9 mouse cellular contexts compared by ENCODE assay signal in the genomic region with DNA sequence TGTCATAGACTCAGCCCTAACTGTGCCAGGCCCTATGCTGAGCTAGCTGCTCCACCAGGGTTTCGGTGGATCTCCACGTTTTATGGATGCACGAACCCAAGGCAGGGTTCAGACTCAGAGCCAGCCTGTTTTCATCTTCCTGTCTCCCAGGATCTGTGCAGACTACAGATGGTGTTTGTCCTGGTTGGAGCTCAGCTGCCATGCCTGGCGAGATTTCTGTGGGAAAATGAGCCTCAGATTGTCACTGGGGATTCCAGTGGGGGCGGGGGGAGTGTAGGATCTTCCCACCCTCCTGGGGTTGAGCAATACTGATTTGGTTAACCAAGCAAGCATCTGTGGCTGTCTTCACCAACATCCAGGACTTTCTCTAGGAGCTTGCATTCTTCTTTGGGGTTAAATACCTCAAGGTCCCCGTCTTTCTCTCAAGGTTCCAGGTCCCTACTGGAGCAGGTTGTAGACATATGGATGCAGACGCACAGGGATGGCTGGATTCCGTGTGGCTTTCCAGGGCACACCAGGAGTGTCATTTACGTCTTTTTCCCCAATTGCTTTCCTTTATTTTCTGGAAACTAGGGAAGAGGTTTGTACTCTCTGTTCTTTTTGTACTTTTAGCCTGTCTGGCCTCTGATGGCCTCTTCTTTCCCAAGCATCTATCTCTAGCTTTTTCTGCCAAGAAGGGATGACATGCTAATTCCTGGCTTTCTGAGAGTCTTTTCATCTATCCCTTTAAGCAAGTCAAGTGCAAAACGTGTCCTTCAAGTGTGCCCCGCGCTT. TPM values are rescaled to one million over a fixed set of nuclear protein-coding genes. Genes with fewer than 3 reads are reported as not detected.
A peak's percentile ranks its signal among the peaks of the same experiment; 100 is the strongest.
DNase-seq lines count a peak whose midpoint lies in the region; ATAC-seq and TF ChIP-seq lines count a peak whose summit lies in the region.
"Had no signal": no experiment of that assay in that cellular context is flagged by ENCODE, and none has a peak within 500 bp of the region (broad histone marks: within the 10 kb centered on the region; RNA-seq: fewer than 3 reads in every experiment).

No protein-coding gene starts in this region.

- no peaks in the 10 kb centered on the region for H3K27me3 ChIP-seq in lung, postnatal 0 days (replicated peaks; ENCODE audit: insufficient read depth, low read length)
- H3K27me3 ChIP-seq: hindbrain, embryonic 15.5 days had no signal

- TF ChIP-seq EP300 in lung, postnatal 0 days (IDR thresholded peaks at IDR 0.05): no peak

- DNase-seq in lung, adult 18-20 months: peak; percentile 24 to 43
- no peak for DNase-seq in lung, postnatal 0 days (ENCODE audit: low spot score)
- DNase-seq in frontal cortex, adult 2 months (ENCODE audit: extremely low spot score in 1 of 2, low spot score in 1 of 2): peak; percentile 16 to 57
- DNase-seq in heart, adult 9 months (ENCODE audit: low spot score in 2 of 2): peak; percentile 82 to 89
- DNase-seq in right cerebral cortex, postnatal 10 days (ENCODE audit: low spot score in 2 of 2): peak; percentile 42 to 44
- no peak for DNase-seq in thymus, postnatal 0 days (ENCODE audit: low spot score)
- DNase-seq: cerebellum, adult 2 months had no signal

- no peak for TF ChIP-seq CTCF in lung, postnatal 0 days (IDR thresholded peaks at IDR 0.05)

- no peak overlapping the region for H3K27ac ChIP-seq in lung, postnatal 0 days (ENCODE audit: low read length)
- H3K27ac ChIP-seq: hindbrain, embryonic 15.5 days had no signal

- no peak overlapping the region for H3K9ac ChIP-seq in lung, postnatal 0 days (replicated peaks; ENCODE audit: low read depth)
- H3K9ac ChIP-seq: hindbrain, embryonic 15.5 days had no signal

- no peaks in the 10 kb centered on the region for H3K4me1 ChIP-seq in lung, postnatal 0 days (ENCODE audit: insufficient read depth, low read depth, low read length)
- H3K4me1 ChIP-seq: hindbrain, embryonic 15.5 days had no signal

- no peaks in the 10 kb centered on the region for H3K9me3 ChIP-seq in lung, postnatal 0 days (ENCODE audit: low read length)
- H3K9me3 ChIP-seq: hindbrain, embryonic 15.5 days had no signal

- no peak overlapping the region for H3K4me2 ChIP-seq in lung, postnatal 0 days (replicated peaks; ENCODE audit: low read depth, low read length)
- H3K4me2 ChIP-seq: hindbrain, embryonic 15.5 days had no signal

- H3K4me3 ChIP-seq in lung, postnatal 0 days (ENCODE audit: low read depth, low read length): no peak overlapping the region
- H3K4me3 ChIP-seq: hindbrain, embryonic 15.5 days had no signal

- ATAC-seq in lung, postnatal 0 days: no peak
- ATAC-seq in activated CD4-positive, CD25-positive, alpha-beta regulatory T cell, adult 4 months: no peak

- 80% methylated on average over 12 of the region's 12 CpGs for WGBS in lung, postnatal 0 days

- no peaks in the 10 kb centered on the region for H3K36me3 ChIP-seq in lung, postnatal 0 days (ENCODE audit: insufficient read depth, low read length)
- H3K36me3 ChIP-seq: hindbrain, embryonic 15.5 days had no signal

RNA-seq across cellular contexts. Expression of a gene that starts 22.2 kb away (rescaled TPM):
- 24.0 and 27.1 TPM in 2 replicates for polyA plus RNA-seq in lung, postnatal 0 days (2015; fragmentation: Nextera tagmentation; extraction: Ambion mirVana)
- 6.0 and 6.9 TPM in 2 replicates for polyA plus RNA-seq in frontal cortex, adult 2 months (2012; rRNA removed)
- 1.9 TPM in 2 replicates for polyA plus RNA-seq in thymus, postnatal 0 days (2015; fragmentation: Nextera tagmentation; extraction: Ambion mirVana)
- polyA plus RNA-seq in activated CD4-positive, CD25-positive, alpha-beta regulatory T cell, adult 4 months (2017; shearing (Covaris generic)): under 1 TPM in 1 of 2 experiments, not detected in 1; 0.15 TPM

Comparison
In these comparisons a context has a peak if more than half of its experiments do, and no peak if none do; other contexts are left out.
1. DNase-seq: peak in lung, adult 18-20 months (2 of 2), frontal cortex, adult 2 months (2 of 2), heart, adult 9 months (2 of 2) and right cerebral cortex, postnatal 10 days (2 of 2); none in lung, postnatal 0 days (single experiment) and thymus, postnatal 0 days (single experiment).